Mouse (Mus musculus) stomach, embryonic 14.5 days (tissue): Measurements from ENCODE around the gene Rpl31. TPM values are rescaled to one million over a fixed set of nuclear protein-coding genes. Genes with fewer than 3 reads are reported as not detected.
A peak's percentile ranks its signal among the peaks of the same experiment; 100 is the strongest.

Experiments
- ATAC-seq: fragments of 200-750 bp; cut with Nextera tagmentation; 2 replicates; pipeline ENCODE4 v1.8.0; 2017; ENCODE audit warnings: low read depth, moderate TSS enrichment; ENCODE audit not compliant: insufficient number of reproducible peaks, insufficient read depth, low FRiP score
- H3K27ac ChIP-seq: fragments of 300-500 bp; sonication (generic); 2 replicates; pipeline ENCODE4 v1.5.1; 2014; ENCODE audit warnings: mild to moderate bottlenecking, low read length, moderate library complexity, mixed read lengths
- H3K27me3 ChIP-seq: fragments of 300-500 bp; sonication (generic); 2 replicates; pipeline ENCODE4 v1.6.1; 2014; ENCODE audit warnings: low read length, control low read depth, mixed read lengths; ENCODE audit not compliant: control insufficient read depth, insufficient read depth
- H3K36me3 ChIP-seq: fragments of 300-500 bp; sonication (generic); 2 replicates; pipeline ENCODE4 v1.6.1; 2014; ENCODE audit warnings: mild to moderate bottlenecking, control low read depth, low read length, moderate library complexity, mixed read lengths; ENCODE audit not compliant: control insufficient read depth, insufficient read depth
- H3K4me1 ChIP-seq: fragments of 300-500 bp; sonication (generic); 2 replicates; pipeline ENCODE4 v1.6.1; 2014; ENCODE audit warnings: low read length, control low read depth, mixed read lengths; ENCODE audit not compliant: control insufficient read depth, insufficient read depth
- H3K4me2 ChIP-seq: fragments of 300-500 bp; sonication (generic); replicated peaks from 2 replicates; pipeline ENCODE4 v1.6.1; 2014; ENCODE audit warnings: low read depth, low read length, control low read depth
- H3K4me3 ChIP-seq: fragments of 300-500 bp; sonication (generic); 2 replicates; pipeline ENCODE4 v1.5.1; 2014; ENCODE audit warnings: low read depth, low read length, control low read depth
- H3K9ac ChIP-seq: fragments of 300-500 bp; sonication (generic); replicated peaks from 2 replicates; pipeline ENCODE4 v1.6.1; 2014; ENCODE audit warnings: low read depth, mild to moderate bottlenecking, control low read depth, low read length, moderate library complexity, mixed read lengths
- H3K9me3 ChIP-seq: fragments of 300-500 bp; sonication (generic); 2 replicates; pipeline ENCODE4 v1.6.1; 2016; ENCODE audit warnings: low read depth, low read length, control low read depth; ENCODE audit not compliant: control insufficient read depth
- WGBS: fragments of 180-500 bp; shearing (Covaris S2); extraction: QIAGEN DNeasy Blood & Tissue Kit; methylation state at CpG from one replicate; pipeline ENCODE4 v1.1.7; 2014; 5-methylcytosine and 5-hydroxymethylcytosine counted together
- polyA plus RNA-seq: library from polyadenylated mRNA; unstranded; fragments of >200 nt; fragmentation: Nextera tagmentation; extraction: Ambion mirVana; gene quantifications from 2 replicates; pipeline ENCODE4 v1.2.1, GENCODE M21; 2014

Rpl31 gene
- 796 and 805 TPM in 2 replicates for polyA plus RNA-seq

- under 1% methylated on average over 62 of the region's 62 CpGs for whole genome bisulfite sequencing
- H3K4me3 ChIP-seq, result peak within 1 kb of the TSS; percentile 67
These were observed at the start of gene Rpl31 for GRCm38 (mm10) chr1:39367601-39368266. TSS of gene Rpl31 (plus strand) at chr1:39367842.

GRCm38 (mm10) chr1:39317935-39318334, 49.7 kb upstream of the Rpl31 start:
- Histone ChIP-seq H3K27ac (no peak overlapping the region), H3K4me3 (no peak overlapping the region), H3K9me3 (no peaks in the 10 kb centered on the region), H3K36me3 (no peaks in the 10 kb centered on the region), H3K9ac (no peak overlapping the region), H3K4me1 (no peaks in the 10 kb centered on the region), H3K4me2 (no peak overlapping the region), H3K27me3 (no peaks in the 10 kb centered on the region)
- no peak for ATAC-seq
- WGBS, result 88% methylated on average over 2 of the region's 2 CpGs

More at GRCm38 (mm10) chr1:39367601-39368266, at the start of gene Rpl31:
- peak; percentile 99 for ATAC-seq
- Histone ChIP-seq H3K9me3 (no peaks in the 10 kb centered on the region), H3K27ac (peak within 1 kb of the TSS; percentile 89), H3K4me2 (peak within 1 kb of the TSS; percentile 94), H3K9ac (peak within 1 kb of the TSS; percentile 94), H3K27me3 (no peaks in the 10 kb centered on the region), H3K36me3 (peaks cover 34% of the 10 kb centered on the region), H3K4me1 (peaks cover 5% of the 10 kb centered on the region; the same call in 1 of the 2 replicates)

GRCm38 (mm10) chr1:39318870-39319269, 48.8 kb upstream of the Rpl31 start:
- WGBS, result 77% methylated on average over 7 of the region's 7 CpGs
- Histone ChIP-seq H3K4me1 (no peaks in the 10 kb centered on the region), H3K9me3 (no peaks in the 10 kb centered on the region), H3K27ac (no peak overlapping the region), H3K4me3 (no peak overlapping the region), H3K9ac (no peak overlapping the region), H3K4me2 (no peak overlapping the region), H3K27me3 (no peaks in the 10 kb centered on the region), H3K36me3 (no peaks in the 10 kb centered on the region)
- ATAC-seq, result no peak

- no peak for ATAC-seq
- 59% methylated on average over 6 of the region's 6 CpGs for WGBS
- Histone ChIP-seq H3K4me3 (no peak overlapping the region), H3K36me3 (no peaks in the 10 kb centered on the region), H3K27ac (no peak overlapping the region), H3K9ac (no peak overlapping the region), H3K4me1 (no peaks in the 10 kb centered on the region), H3K27me3 (no peaks in the 10 kb centered on the region), H3K4me2 (no peak overlapping the region), H3K9me3 (no peaks in the 10 kb centered on the region)
These were observed 45.7 kb upstream of the Rpl31 start for GRCm38 (mm10) chr1:39321954-39322353.

- Histone ChIP-seq H3K36me3 (no peaks in the 10 kb centered on the region), H3K27me3 (no peaks in the 10 kb centered on the region), H3K9ac (no peak overlapping the region), H3K4me2 (no peak overlapping the region), H3K4me1 (no peaks in the 10 kb centered on the region), H3K9me3 (no peaks in the 10 kb centered on the region), H3K4me3 (no peak overlapping the region), H3K27ac (no peak overlapping the region)
- no peak for ATAC-seq
- WGBS, result 89% methylated on average over 6 of the region's 6 CpGs
These were observed 42.4 kb upstream of the Rpl31 start for GRCm38 (mm10) chr1:39325228-39325627.

- H3K4me3 ChIP-seq, result no peak overlapping the region
- no peak overlapping the region for H3K9ac ChIP-seq
- ATAC-seq, result no peak
- WGBS, result 77% methylated on average over 7 of the region's 7 CpGs
- no peak overlapping the region for H3K4me2 ChIP-seq
- no peaks in the 10 kb centered on the region for H3K9me3 ChIP-seq
- no peaks in the 10 kb centered on the region for H3K36me3 ChIP-seq
- H3K27me3 ChIP-seq, result no peaks in the 10 kb centered on the region
- H3K27ac ChIP-seq, result no peak overlapping the region
- no peaks in the 10 kb centered on the region for H3K4me1 ChIP-seq
These were observed 40.1 kb upstream of the Rpl31 start for GRCm38 (mm10) chr1:39327546-39327945.

- no peak for ATAC-seq
- 89% methylated on average over 7 of the region's 7 CpGs for WGBS
- no peak overlapping the region for H3K27ac ChIP-seq
- no peak overlapping the region for H3K4me2 ChIP-seq
- H3K27me3 ChIP-seq, result no peaks in the 10 kb centered on the region
- no peak overlapping the region for H3K4me3 ChIP-seq
- no peaks in the 10 kb centered on the region for H3K4me1 ChIP-seq
- H3K9ac ChIP-seq, result no peak overlapping the region
- no peaks in the 10 kb centered on the region for H3K36me3 ChIP-seq
- no peaks in the 10 kb centered on the region for H3K9me3 ChIP-seq
These were observed 36.6 kb upstream of the Rpl31 start for GRCm38 (mm10) chr1:39330857-39331594.

GRCm38 (mm10) chr1:39332456-39332855, 35.2 kb upstream of the Rpl31 start:
- H3K4me1 ChIP-seq, result no peaks in the 10 kb centered on the region
- ATAC-seq, result no peak
- WGBS, result 86% methylated on average over 4 of the region's 4 CpGs
- H3K4me3 ChIP-seq, result no peak overlapping the region
- H3K36me3 ChIP-seq, result no peaks in the 10 kb centered on the region
- no peak overlapping the region for H3K27ac ChIP-seq
- no peaks in the 10 kb centered on the region for H3K27me3 ChIP-seq
- no peak overlapping the region for H3K4me2 ChIP-seq
- no peaks in the 10 kb centered on the region for H3K9me3 ChIP-seq
- no peak overlapping the region for H3K9ac ChIP-seq
